ENCODE assay signal across 31 mouse cellular contexts in the genomic region with DNA sequence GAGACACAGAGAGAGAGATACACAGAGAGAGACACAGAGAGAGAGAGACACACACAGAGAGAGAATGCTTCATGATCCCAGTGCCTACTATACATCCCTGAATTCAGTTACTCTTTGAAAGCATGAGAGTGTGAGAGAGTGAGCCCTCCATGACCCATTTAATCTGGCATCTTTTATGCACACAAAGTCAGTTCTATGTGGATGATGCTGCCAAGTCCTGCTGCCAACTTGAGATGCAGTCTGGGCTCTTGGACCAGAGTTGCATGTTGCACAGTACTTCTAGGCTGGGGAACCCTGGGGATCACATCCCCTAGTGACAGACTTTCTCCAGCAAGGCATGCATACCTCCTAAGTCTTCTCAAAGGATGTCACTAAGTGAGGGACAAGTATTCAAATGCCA.
DNase-seq lines count a peak whose midpoint lies in the region; ATAC-seq and TF ChIP-seq lines count a peak whose summit lies in the region.
"Had no signal": no experiment of that assay in that cellular context is flagged by ENCODE, and none has a peak within 500 bp of the region (broad histone marks: within the 10 kb centered on the region; RNA-seq: fewer than 3 reads in every experiment).

No protein-coding gene starts in this region.

- no peaks in the 10 kb centered on the region for H3K36me3 ChIP-seq in forebrain, postnatal 0 days (ENCODE audit: insufficient read depth)
- H3K36me3 ChIP-seq in forebrain, embryonic 10.5 days (replicated peaks) = no peaks in the 10 kb centered on the region
- H3K36me3 ChIP-seq: embryonic facial prominence, embryonic 10.5 days; embryonic facial prominence, embryonic 13.5 days; G1E; heart, embryonic 12.5 days; heart, embryonic 15.5 days; hindbrain, embryonic 10.5 days; hindbrain, embryonic 13.5 days; intestine, embryonic 15.5 days had no signal

- no peaks in the 10 kb centered on the region for H3K4me1 ChIP-seq in forebrain, postnatal 0 days (ENCODE audit: insufficient read depth)
- H3K4me1 ChIP-seq in forebrain, embryonic 10.5 days = no peaks in the 10 kb centered on the region
- H3K4me1 ChIP-seq: embryonic facial prominence, embryonic 10.5 days; embryonic facial prominence, embryonic 13.5 days; forebrain, embryonic 13.5 days; heart, embryonic 12.5 days; heart, embryonic 15.5 days; hindbrain, embryonic 10.5 days; hindbrain, embryonic 13.5 days; intestine, embryonic 15.5 days had no signal

- no peaks in the 10 kb centered on the region for H3K9me3 ChIP-seq in forebrain, postnatal 0 days (ENCODE audit: low read length)
- H3K9me3 ChIP-seq in forebrain, embryonic 10.5 days = no peaks in the 10 kb centered on the region
- H3K9me3 ChIP-seq: embryonic facial prominence, embryonic 10.5 days; embryonic facial prominence, embryonic 13.5 days; forebrain, embryonic 13.5 days; heart, embryonic 12.5 days; heart, embryonic 15.5 days; hindbrain, embryonic 10.5 days; hindbrain, embryonic 13.5 days; intestine, embryonic 15.5 days had no signal

- H3K4me3 ChIP-seq in forebrain, postnatal 0 days (ENCODE audit: low read depth, low read length) = no peak overlapping the region
- no peak overlapping the region for H3K4me3 ChIP-seq in forebrain, embryonic 10.5 days
- H3K4me3 ChIP-seq: embryonic facial prominence, embryonic 10.5 days; embryonic facial prominence, embryonic 13.5 days; erythroblast, embryonic 14.5 days; forebrain, embryonic 13.5 days; gastrocnemius, adult 2 months; heart, embryonic 12.5 days; heart, embryonic 15.5 days; hindbrain, embryonic 10.5 days; hindbrain, embryonic 13.5 days; intestine, embryonic 15.5 days had no signal

- H3K27ac ChIP-seq in forebrain, postnatal 0 days (ENCODE audit: low read depth, low read length) = no peak overlapping the region
- H3K27ac ChIP-seq in forebrain, embryonic 10.5 days = no peak overlapping the region
- H3K27ac ChIP-seq: embryonic facial prominence, embryonic 10.5 days; embryonic facial prominence, embryonic 13.5 days; forebrain, embryonic 13.5 days; gastrocnemius, adult 2 months; heart, embryonic 15.5 days; hindbrain, embryonic 10.5 days; hindbrain, embryonic 13.5 days; intestine, embryonic 15.5 days had no signal

- no peak overlapping the region for H3K4me2 ChIP-seq in forebrain, postnatal 0 days (ENCODE audit: low read depth)
- H3K4me2 ChIP-seq: embryonic facial prominence, embryonic 13.5 days; forebrain, embryonic 13.5 days; heart, embryonic 12.5 days; heart, embryonic 15.5 days; hindbrain, embryonic 13.5 days; intestine, embryonic 15.5 days had no signal

- peak; percentile 4 for DNase-seq in cerebellum, adult 11-12 months
- no peak for DNase-seq in cerebellum, postnatal 4 days (ENCODE audit: low spot score in 2 of 2)
- DNase-seq in forebrain, postnatal 0 days = peak; percentile 27
- no peak for DNase-seq in forebrain, embryonic 10.5 days (ENCODE audit: extremely low spot score, low spot score)
- peak; percentile 52 to 68 for DNase-seq in cerebellum, postnatal 10 days
- DNase-seq in cerebellum, postnatal 36 days = peak; percentile 11 to 27
- no peak for DNase-seq in adrenal gland, postnatal 36 days
- DNase-seq: adrenal gland, postnatal 10 days; B cell, adult 2 months; embryo, embryonic 11 days; gastrocnemius, adult 2 months; gastrocnemius, postnatal 14 days; heart, adult 11 months; heart, postnatal 10 days; heart, postnatal 36 days; kidney, adult 11 months; kidney, adult 8-10 months had no signal

- no peak overlapping the region for H3K9ac ChIP-seq in forebrain, postnatal 0 days
- H3K9ac ChIP-seq: embryonic facial prominence, embryonic 13.5 days; forebrain, embryonic 13.5 days; heart, embryonic 12.5 days; heart, embryonic 15.5 days; hindbrain, embryonic 13.5 days; intestine, embryonic 15.5 days had no signal

- no peak for TF ChIP-seq CTCF in forebrain, postnatal 0 days (IDR thresholded peaks at IDR 0.05; ENCODE audit: low read depth)

- peak; percentile 68; the same call in 1 of the 2 replicates for ATAC-seq in forebrain, postnatal 0 days
- ATAC-seq: forebrain, embryonic 13.5 days; forebrain, embryonic 16.5 days; hindbrain, embryonic 16.5 days; intestine, embryonic 15.5 days; Patski had no signal

- H3K27me3 ChIP-seq in forebrain, postnatal 0 days (ENCODE audit: insufficient read depth, low read length) = no peaks in the 10 kb centered on the region
- no peaks in the 10 kb centered on the region for H3K27me3 ChIP-seq in forebrain, embryonic 10.5 days (ENCODE audit: poor library complexity, severe bottlenecking)
- H3K27me3 ChIP-seq: CH12.LX; embryonic facial prominence, embryonic 13.5 days; forebrain, embryonic 13.5 days; heart, embryonic 12.5 days; heart, embryonic 15.5 days; hindbrain, embryonic 13.5 days; intestine, embryonic 15.5 days; Patski had no signal

Comparison
In these comparisons a context has a peak if more than half of its experiments do, and no peak if none do; other contexts are left out.
1. DNase-seq: peak in cerebellum, adult 11-12 months (single experiment), forebrain, postnatal 0 days (single experiment), cerebellum, postnatal 10 days (2 of 2) and cerebellum, postnatal 36 days (2 of 2); none in cerebellum, postnatal 4 days (0 of 2), forebrain, embryonic 10.5 days (single experiment) and adrenal gland, postnatal 36 days (0 of 2).